Mouse (Mus musculus): ENCODE data around the gene Cyp1a1.

GRCm38 (mm10) chr9:57718408-57718807 is 30.7 kb downstream of the Cyp1a1 start:
- no peak for TF ChIP-seq GATA1 (IDR thresholded peaks at IDR 0.05; ENCODE audit: borderline replicate concordance, low read length)
- TF ChIP-seq FLI1 (IDR thresholded peaks at IDR 0.05; ENCODE audit: low read length), result no peak

Measured in megakaryocyte, embryonic 14.5 days (primary cell).